Mouse (Mus musculus): ENCODE measurements around the gene Mlx. TPM values are rescaled to one million over a fixed set of nuclear protein-coding genes. Genes with fewer than 3 reads are reported as not detected.
A peak's percentile ranks its signal among the peaks of the same experiment; 100 is the strongest.

The Mlx gene
- total RNA-seq (2021), result 10 to 100 TPM; 52.8 to 55.8 TPM

GRCm38 (mm10) chr11:101086756-101087681, at the start of gene Mlx:
Gene Mlx, plus strand, starts transcription at chr11:101087277.
- peak; percentile 91 to 95 for DNase-seq (ENCODE audit: extremely low spot score in 1 of 2, low spot score in 2 of 2)
- intact Hi-C loops (cut with DNase I), result no loop called here

GRCm38 (mm10) chr11:101037795-101038194, 49.3 kb upstream of the Mlx start:
- no peak for DNase-seq (ENCODE audit: extremely low spot score in 1 of 2, low spot score in 2 of 2)
- intact Hi-C loops (cut with DNase I), result no loop called here

GRCm38 (mm10) chr11:101045826-101046225, 41.3 kb upstream of the Mlx start:
- DNase-seq (ENCODE audit: extremely low spot score in 1 of 2, low spot score in 2 of 2), result no peak
- intact Hi-C loops (cut with DNase I), result no loop called here

- intact Hi-C loops (cut with DNase I), result no loop called here
These were observed 40.6 kb upstream of the Mlx start for GRCm38 (mm10) chr11:101046440-101046839.

GRCm38 (mm10) chr11:101047502-101047901, 39.6 kb upstream of the Mlx start:
- intact Hi-C loops (cut with DNase I), result no loop called here
- no peak for DNase-seq (ENCODE audit: extremely low spot score in 1 of 2, low spot score in 2 of 2)

More at GRCm38 (mm10) chr11:101046440-101046839, 40.6 kb upstream of the Mlx start:
- no peak for DNase-seq (ENCODE audit: extremely low spot score in 1 of 2, low spot score in 2 of 2)

GRCm38 (mm10) chr11:101050359-101050758, 36.7 kb upstream of the Mlx start:
- no peak for DNase-seq (ENCODE audit: extremely low spot score in 1 of 2, low spot score in 2 of 2)
- intact Hi-C loops (cut with DNase I), result loop anchor here (5.0 kb wide), 1 partner anchor 38 kb away; no protein-coding TSS in a partner anchor

- intact Hi-C loops (cut with DNase I), result loop anchor here (5.0 kb wide), 1 partner anchor 39 kb away; no protein-coding TSS in a partner anchor
- no peak for DNase-seq (ENCODE audit: extremely low spot score in 1 of 2, low spot score in 2 of 2)
These were observed 36.0 kb upstream of the Mlx start for GRCm38 (mm10) chr11:101051051-101051493.

- no peak for DNase-seq (ENCODE audit: extremely low spot score in 1 of 2, low spot score in 2 of 2)
- intact Hi-C loops (cut with DNase I), result loop anchor here (5.0 kb wide), 1 partner anchor 39 kb away; no protein-coding TSS in a partner anchor
These were observed 35.5 kb upstream of the Mlx start for GRCm38 (mm10) chr11:101051617-101052016.

GRCm38 (mm10) chr11:101052751-101053473, 34.2 kb upstream of the Mlx start:
- intact Hi-C loops (cut with DNase I), result loop anchor here (5.0 kb wide), 1 partner anchor 41 kb away; no protein-coding TSS in a partner anchor
- no peak for DNase-seq (ENCODE audit: extremely low spot score in 1 of 2, low spot score in 2 of 2)

- DNase-seq (ENCODE audit: extremely low spot score in 1 of 2, low spot score in 2 of 2), result no peak
- intact Hi-C loops (cut with DNase I), result loop anchor here (5.0 kb wide), 1 partner anchor 42 kb away; no protein-coding TSS in a partner anchor
These were observed 33.1 kb upstream of the Mlx start for GRCm38 (mm10) chr11:101053974-101054373.

GRCm38 (mm10) chr11:101055418-101055817, 31.7 kb upstream of the Mlx start:
- intact Hi-C loops (cut with DNase I), result no loop called here
- no peak for DNase-seq (ENCODE audit: extremely low spot score in 1 of 2, low spot score in 2 of 2)

GRCm38 (mm10) chr11:101056885-101057284, 30.2 kb upstream of the Mlx start:
- intact Hi-C loops (cut with DNase I), result no loop called here
- no peak for DNase-seq (ENCODE audit: extremely low spot score in 1 of 2, low spot score in 2 of 2)

- intact Hi-C loops (cut with DNase I), result no loop called here
- DNase-seq (ENCODE audit: extremely low spot score in 1 of 2, low spot score in 2 of 2), result peak; percentile 68 to 86
These were observed 29.2 kb upstream of the Mlx start for GRCm38 (mm10) chr11:101057860-101058259.

- intact Hi-C loops (cut with DNase I), result no loop called here
- DNase-seq (ENCODE audit: extremely low spot score in 1 of 2, low spot score in 2 of 2), result peak in 1 of 2 experiments; percentile 38
These were observed 28.4 kb upstream of the Mlx start for GRCm38 (mm10) chr11:101058726-101059125.

- intact Hi-C loops (cut with DNase I), result no loop called here
- DNase-seq (ENCODE audit: extremely low spot score in 1 of 2, low spot score in 2 of 2), result no peak
These were observed 27.6 kb upstream of the Mlx start for GRCm38 (mm10) chr11:101059473-101059872.

GRCm38 (mm10) chr11:101060126-101060525, 27.0 kb upstream of the Mlx start:
- intact Hi-C loops (cut with DNase I), result no loop called here
- DNase-seq (ENCODE audit: extremely low spot score in 1 of 2, low spot score in 2 of 2), result peak in 1 of 2 experiments; percentile 87

GRCm38 (mm10) chr11:101061049-101061448, 26.0 kb upstream of the Mlx start:
- intact Hi-C loops (cut with DNase I), result no loop called here
- no peak for DNase-seq (ENCODE audit: extremely low spot score in 1 of 2, low spot score in 2 of 2)

GRCm38 (mm10) chr11:101062165-101062884, 24.8 kb upstream of the Mlx start:
- intact Hi-C loops (cut with DNase I), result no loop called here
- DNase-seq (ENCODE audit: extremely low spot score in 1 of 2, low spot score in 2 of 2), result no peak
